Mouse (Mus musculus) liver, adult 2 months (tissue): Measurements from ENCODE around the gene Sez6l.

Source experiments
- CTCF ChIP-seq: fragments of 200-500 bp; IDR thresholded peaks from 2 replicates; pipeline ENCODE4 v1.5.1; 2011; ENCODE audit warnings: low read depth, low read length, control low read depth
- POLR2A ChIP-seq: fragments of 200-500 bp; IDR thresholded peaks from 2 replicates; pipeline ENCODE4 v1.6.1; 2011; ENCODE audit warnings: low read length, control low read depth; ENCODE audit not compliant: insufficient read depth; ENCODE audit errors: extremely low read depth

GRCm38 (mm10) chr5:112466331-112466730 is 110.7 kb downstream of the Sez6l start:
- TF ChIP-seq CTCF (no peak), POLR2A (no peak)
